8 mouse cellular contexts compared by ENCODE assay signal in genomic region chr3:130689630-130690029, GRCm38 (mm10). TPM values are rescaled to one million over a fixed set of nuclear protein-coding genes. Genes with fewer than 3 reads are reported as not detected.
DNase-seq lines count a peak whose midpoint lies in the region; ATAC-seq and TF ChIP-seq lines count a peak whose summit lies in the region.

No protein-coding gene starts in this region.

- no peak overlapping the region for H3K4me3 ChIP-seq in limb, embryonic 10.5 days
- H3K4me3 ChIP-seq in midbrain, embryonic 13.5 days (replicated peaks), result no peak overlapping the region
- no peak overlapping the region for H3K4me3 ChIP-seq in spleen, adult 2 months (ENCODE audit: extremely low read depth, insufficient read depth, insufficient read length)

- no peak for TF ChIP-seq POLR2A in spleen, adult 2 months (IDR thresholded peaks at IDR 0.05; ENCODE audit: low read depth, low read length)

- peak overlapping the region; percentile 21; the same call in 1 of the 2 replicates for H3K4me2 ChIP-seq in midbrain, embryonic 13.5 days (replicated peaks)

- H3K36me3 ChIP-seq in limb, embryonic 10.5 days, result peaks cover 7% of the 10 kb centered on the region
- peaks cover 2% of the 10 kb centered on the region for H3K36me3 ChIP-seq in midbrain, embryonic 13.5 days
- H3K36me3 ChIP-seq in spleen, adult 2 months (ENCODE audit: control insufficient read depth, insufficient read depth, low read length), result no peaks in the 10 kb centered on the region

- no peaks in the 10 kb centered on the region for H3K9me3 ChIP-seq in limb, embryonic 10.5 days (replicated peaks)
- H3K9me3 ChIP-seq in midbrain, embryonic 13.5 days, result no peaks in the 10 kb centered on the region

- DNase-seq in cerebellum, adult 11 months, result peak; percentile 56
- DNase-seq in cerebellum, adult 9-11 months, result peak; percentile 45
- DNase-seq in frontal cortex, postnatal 14 days (ENCODE audit: low spot score in 2 of 2), result peak; percentile 58 to 84
- peak; percentile 82 for DNase-seq in kidney, adult 18-20 months
- DNase-seq in limb, embryonic 10.5 days (ENCODE audit: low spot score), result peak; percentile 90
- DNase-seq in spleen, adult 2 months (ENCODE audit: low read depth in 1 of 2, low spot score in 2 of 2), result peak in 1 of 2 experiments; percentile 60

- no peak overlapping the region for H3K27ac ChIP-seq in limb, embryonic 10.5 days
- no peak overlapping the region for H3K27ac ChIP-seq in midbrain, embryonic 13.5 days
- H3K27ac ChIP-seq in spleen, adult 2 months (ENCODE audit: insufficient read depth, low read length), result no peak overlapping the region

- H3K9ac ChIP-seq in midbrain, embryonic 13.5 days (replicated peaks), result no peak overlapping the region

- H3K4me1 ChIP-seq in limb, embryonic 10.5 days, result peaks cover 16% of the 10 kb centered on the region
- H3K4me1 ChIP-seq in midbrain, embryonic 13.5 days (replicated peaks), result peaks cover 10% of the 10 kb centered on the region
- 0 out of 2 replicates have a peak, but pooled peaks cover 3% of the 10 kb centered on the region for H3K4me1 ChIP-seq in spleen, adult 2 months (ENCODE audit: control insufficient read depth, insufficient read depth, insufficient read length)

- H3K27me3 ChIP-seq in limb, embryonic 10.5 days (ENCODE audit: low read depth, poor library complexity, severe bottlenecking), result no peaks in the 10 kb centered on the region
- H3K27me3 ChIP-seq in midbrain, embryonic 13.5 days, result no peaks in the 10 kb centered on the region
- H3K27me3 ChIP-seq in spleen, adult 2 months (ENCODE audit: control insufficient read depth, insufficient read depth, low read length), result no peaks in the 10 kb centered on the region

- no peak for ATAC-seq in cerebellum, adult (ENCODE audit: insufficient number of reproducible peaks, low FRiP score, low TSS enrichment)
- ATAC-seq in midbrain, embryonic 13.5 days, result peak; percentile 58

- TF ChIP-seq CTCF in spleen, adult 2 months (IDR thresholded peaks at IDR 0.05; ENCODE audit: extremely low read depth, insufficient read depth, insufficient read length, insufficient replicate concordance), result peak; percentile 48; the same call in 1 of the 2 replicates

- 15% methylated on average over 12 of the region's 12 CpGs for WGBS in limb, embryonic 10.5 days
- 25% methylated on average over 12 of the region's 12 CpGs for WGBS in midbrain, embryonic 13.5 days
- WGBS in spleen, adult 2 months, result 41% methylated on average over 12 of the region's 12 CpGs

RNA-seq across cellular contexts. Expression of gene Ostc, which starts 19.6 kb away (rescaled TPM):
- polyA plus RNA-seq in limb, embryonic 10.5 days (2016; fragmentation: Nextera tagmentation; extraction: Ambion mirVana), result 358 and 371 TPM in 2 replicates
- polyA plus RNA-seq in midbrain, embryonic 13.5 days (2015; fragmentation: Nextera tagmentation; extraction: Ambion mirVana), result 242 and 243 TPM in 2 replicates
- 22.3 and 22.7 TPM in 2 replicates for polyA plus RNA-seq in spleen, adult 2 months (2012; rRNA removed)

RNA-seq across cellular contexts. Expression of gene Rpl34, which starts 40.6 kb away (rescaled TPM):
- 949 and 1,083 TPM in 2 replicates for polyA plus RNA-seq in limb, embryonic 10.5 days (2016; fragmentation: Nextera tagmentation; extraction: Ambion mirVana)
- polyA plus RNA-seq in midbrain, embryonic 13.5 days (2015; fragmentation: Nextera tagmentation; extraction: Ambion mirVana), result 646 and 703 TPM in 2 replicates
- 1,328 and 1,364 TPM in 2 replicates for polyA plus RNA-seq in spleen, adult 2 months (2012; rRNA removed)

Comparison
In these comparisons a context has a peak if more than half of its experiments do, and no peak if none do; other contexts are left out.
1. RNA of gene Ostc, which starts 19.6 kb away (polyA plus RNA-seq): 358 to 371 TPM in limb, embryonic 10.5 days and 242 to 243 TPM in midbrain, embryonic 13.5 days; 22.3 to 22.7 TPM in spleen, adult 2 months; every median in the first group is over 10 times any median in the second.